Mouse (Mus musculus) testis, adult 2 months (tissue): ENCODE results near the gene Art2b. TPM values are rescaled to one million over a fixed set of nuclear protein-coding genes. Genes with fewer than 3 reads are reported as not detected.
"Not testable (repeated sequence)": the region's sequence is repeated elsewhere in the genome, so short reads cannot be mapped to it uniquely, and the experiment has no call there.

Source experiments
- H3K27ac ChIP-seq: fragments of 200-500 bp; 2 replicates; pipeline ENCODE4 v1.5.1; 2012; ENCODE audit warnings: low read depth, low read length; ENCODE audit not compliant: control insufficient read depth, insufficient read depth
- H3K27me3 ChIP-seq: fragments of 200-500 bp; 2 replicates; pipeline ENCODE4 v1.6.1; 2012; ENCODE audit warnings: mild to moderate bottlenecking, low read length, moderate library complexity; ENCODE audit not compliant: control insufficient read depth, insufficient read depth
- H3K36me3 ChIP-seq: fragments of 200-500 bp; 2 replicates; pipeline ENCODE4 v1.6.1; 2012; ENCODE audit warnings: mild to moderate bottlenecking, low read length; ENCODE audit not compliant: control insufficient read depth, insufficient read depth
- H3K4me1 ChIP-seq: fragments of 200-500 bp; 2 replicates; pipeline ENCODE4 v1.6.1; 2012; ENCODE audit warnings: low read length; ENCODE audit not compliant: control insufficient read depth, insufficient read depth
- H3K4me3 ChIP-seq: fragments of 200-500 bp; 2 replicates; pipeline ENCODE4 v1.5.1; 2012; ENCODE audit warnings: low read depth, mild to moderate bottlenecking, low read length, moderate library complexity, mixed read lengths; ENCODE audit not compliant: control insufficient read depth
- CTCF ChIP-seq: fragments of 200-500 bp; IDR thresholded peaks from 2 replicates; pipeline ENCODE4 v1.5.1; 2012; ENCODE audit warnings: low read depth, mild to moderate bottlenecking, inconsistent platforms, low read length, moderate library complexity; ENCODE audit not compliant: control insufficient read depth, insufficient read depth, insufficient replicate concordance
- POLR2A ChIP-seq: fragments of 200-500 bp; IDR thresholded peaks from 2 replicates; pipeline ENCODE4 v1.6.1; 2012; ENCODE audit warnings: low read depth, mild to moderate bottlenecking, inconsistent platforms, low read length, moderate library complexity; ENCODE audit not compliant: control insufficient read depth
- polyA plus RNA-seq: library from polyadenylated mRNA; depleted of rRNA; stranded (reverse); fragments of >200 nt; gene quantifications from 2 replicates; pipeline ENCODE4 v1.2.3, GENCODE M21; 2012

Gene Art2b
- polyA plus RNA-seq, 1 experiment = 0.04 TPM

DNA sequence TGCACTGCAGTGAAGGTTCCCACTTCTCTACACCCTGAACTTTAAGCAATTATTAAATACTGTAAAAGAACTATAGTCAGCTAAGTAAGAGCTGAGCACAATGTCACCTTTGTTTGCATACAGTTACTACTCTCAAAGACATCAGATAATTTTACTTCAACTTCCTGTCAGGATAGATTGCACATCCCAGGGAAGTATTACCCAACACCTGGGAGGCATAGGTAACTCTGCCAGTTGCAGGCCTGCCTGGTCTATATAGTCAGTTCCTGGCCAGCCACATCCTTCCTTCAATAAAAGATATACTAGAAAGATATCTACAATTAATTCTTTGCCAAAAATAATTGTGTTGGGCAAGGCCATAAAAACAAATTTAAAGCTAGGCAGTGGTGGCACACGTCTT lies 28.0 kb downstream of the Art2b start:
- Histone ChIP-seq H3K27ac (no peak overlapping the region), H3K36me3 (no peaks in the 10 kb centered on the region), H3K4me3 (no peak overlapping the region), H3K4me1 (no peaks in the 10 kb centered on the region), H3K27me3 (no peaks in the 10 kb centered on the region)
- no peak for TF ChIP-seq POLR2A
- TF ChIP-seq CTCF = no peak

DNA sequence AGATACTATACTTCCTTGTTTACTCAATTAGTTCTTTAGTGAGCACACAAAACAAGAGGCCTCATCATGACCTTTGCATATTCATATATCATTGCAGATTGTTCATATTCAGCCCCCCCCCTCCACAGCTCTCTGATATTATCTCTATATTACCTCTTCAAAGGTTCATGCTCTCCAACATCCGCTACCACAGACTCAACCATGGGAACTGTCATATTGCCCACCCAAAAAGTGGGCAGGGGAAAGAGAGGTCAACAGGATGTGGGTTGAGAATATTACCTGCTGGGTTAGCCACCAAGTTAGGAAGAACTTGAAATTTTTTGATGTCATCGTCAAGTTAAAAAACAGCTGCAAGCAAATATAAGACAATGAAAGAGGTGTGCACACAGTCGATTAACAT lies 29.9 kb downstream of the Art2b start:
- not testable (repeated sequence) for H3K27ac ChIP-seq, H3K27me3 ChIP-seq, H3K4me1 ChIP-seq, H3K36me3 ChIP-seq, H3K4me3 ChIP-seq

DNA sequence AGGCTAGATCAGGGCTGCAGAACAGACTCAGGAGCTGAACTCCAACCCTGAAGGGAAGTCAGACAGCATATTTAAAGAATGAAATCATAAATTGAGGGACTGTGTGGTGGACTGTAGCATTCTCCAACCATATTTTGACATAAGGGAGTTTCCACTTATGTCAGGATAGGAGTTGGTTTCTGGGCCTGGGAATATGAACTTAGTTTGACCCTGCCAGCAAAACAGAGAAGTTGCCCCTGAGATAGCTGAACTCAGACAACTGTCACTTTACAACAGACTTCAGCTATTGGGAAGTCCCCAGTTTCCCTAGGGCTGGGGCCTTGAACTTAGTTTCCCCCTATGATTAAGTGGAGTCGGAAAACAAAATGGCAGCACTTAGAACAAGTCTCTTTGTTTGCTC lies 33.9 kb downstream of the Art2b start:
- Histone ChIP-seq H3K36me3 (no peaks in the 10 kb centered on the region), H3K27ac (no peak overlapping the region), H3K4me3 (no peak overlapping the region), H3K4me1 (no peaks in the 10 kb centered on the region), H3K27me3 (no peaks in the 10 kb centered on the region)
- TF ChIP-seq POLR2A (no peak), CTCF (no peak)

DNA sequence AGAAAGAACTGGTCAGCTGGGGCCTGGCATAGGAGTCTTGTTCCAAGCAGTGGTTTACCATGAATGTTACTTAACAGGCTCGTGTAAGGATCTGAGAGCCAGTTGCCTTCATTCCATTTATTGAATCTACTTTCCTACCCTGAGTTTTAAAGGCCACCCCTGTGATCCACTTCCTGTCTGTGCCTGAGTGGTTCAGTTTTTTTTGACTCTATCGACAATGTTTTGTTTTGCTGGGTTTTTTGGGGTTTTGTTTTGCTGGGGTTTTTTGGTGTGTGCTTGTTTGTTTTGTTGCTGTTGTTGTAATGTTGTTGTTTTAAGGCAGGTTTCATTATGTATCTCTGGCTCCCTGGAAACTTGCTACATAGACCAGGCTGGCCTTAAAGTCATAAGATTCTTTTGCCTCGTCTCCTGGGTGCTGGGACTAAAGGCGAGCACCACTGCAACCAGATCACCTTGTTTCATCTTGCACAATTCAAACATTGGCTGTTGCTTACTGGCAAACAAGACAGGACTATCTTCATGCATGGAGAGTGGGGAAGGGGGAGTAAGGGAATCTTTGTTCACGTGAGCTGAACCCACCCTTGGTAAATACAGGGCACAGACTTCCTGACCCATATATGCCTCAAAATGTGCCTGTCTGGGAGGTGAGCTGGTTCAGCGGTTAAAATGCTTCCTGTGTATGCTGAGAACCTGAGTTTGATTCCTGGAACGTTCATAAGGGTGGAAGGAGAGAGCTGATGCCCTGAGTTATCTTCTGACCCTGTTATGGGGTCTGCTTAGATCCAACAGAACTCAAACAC lies 34.5 kb downstream of the Art2b start:
- no peak overlapping the region for H3K27ac ChIP-seq
- H3K27me3 ChIP-seq = no peaks in the 10 kb centered on the region
- H3K4me3 ChIP-seq = no peak overlapping the region
- H3K4me1 ChIP-seq = no peaks in the 10 kb centered on the region
- H3K36me3 ChIP-seq = no peaks in the 10 kb centered on the region
- TF ChIP-seq CTCF (no peak), POLR2A (no peak)

DNA sequence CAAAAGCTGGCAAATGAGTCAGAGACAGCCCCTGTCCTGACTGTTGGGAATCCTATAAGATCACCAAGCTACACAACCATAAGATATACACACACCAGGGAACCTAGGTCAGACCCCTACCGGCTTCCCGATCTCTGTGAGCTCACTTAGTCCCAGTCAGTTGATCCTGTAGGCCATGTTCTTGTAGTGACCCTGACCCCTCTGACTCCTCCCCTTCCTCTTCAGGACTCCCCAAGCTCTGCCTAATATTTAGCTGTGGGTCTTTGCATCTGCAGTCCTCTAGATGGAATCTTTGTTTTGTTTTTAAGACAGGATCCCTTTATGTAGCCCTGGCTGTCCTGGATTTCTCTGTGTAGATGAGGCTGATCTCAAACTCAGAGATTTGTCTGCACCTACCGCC lies 36.1 kb downstream of the Art2b start:
- H3K27me3 ChIP-seq = no peaks in the 10 kb centered on the region
- H3K27ac ChIP-seq = no peak overlapping the region
- H3K36me3 ChIP-seq = no peaks in the 10 kb centered on the region
- H3K4me1 ChIP-seq = no peaks in the 10 kb centered on the region
- TF ChIP-seq CTCF (no peak), POLR2A (no peak)
- H3K4me3 ChIP-seq = no peak overlapping the region

DNA sequence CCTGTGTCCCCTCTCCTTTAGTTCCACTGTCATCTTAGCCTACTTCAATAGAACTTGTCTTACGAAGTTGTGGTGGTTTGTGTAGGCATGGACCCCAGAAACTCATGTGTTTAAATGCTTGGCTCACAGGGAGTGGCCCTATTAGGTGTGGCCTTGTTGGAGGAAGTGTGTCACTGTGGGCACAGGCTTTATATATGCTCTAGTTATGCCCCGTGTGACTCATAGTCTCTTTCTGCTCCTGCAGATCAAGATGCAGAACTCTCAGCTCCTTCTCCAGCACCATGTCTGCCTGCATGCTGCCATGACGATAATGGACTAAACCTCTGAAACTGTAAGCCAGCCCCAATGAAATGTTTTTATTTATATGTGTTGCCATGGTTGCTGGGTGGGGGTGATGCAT lies 37.7 kb downstream of the Art2b start:
- H3K36me3 ChIP-seq = no peaks in the 10 kb centered on the region

DNA sequence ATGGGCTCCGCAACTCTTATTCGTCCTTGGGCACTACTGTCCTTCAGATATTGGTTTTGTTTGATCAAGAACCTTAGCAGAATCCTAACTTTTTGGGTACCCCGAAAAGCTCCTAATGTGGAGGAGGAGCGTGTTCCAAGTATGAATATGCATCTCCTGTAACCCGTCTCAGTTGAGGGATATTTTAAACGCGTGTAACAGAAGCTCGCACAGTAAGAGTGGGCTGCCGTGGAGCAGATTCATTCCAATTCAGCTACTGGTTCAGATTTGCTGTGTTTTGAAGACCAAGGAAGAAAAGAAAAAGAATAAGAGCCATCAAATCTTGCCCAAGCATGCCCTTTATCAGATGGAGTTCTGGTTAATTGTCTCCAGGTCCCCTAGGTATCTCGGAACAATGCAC lies 43.7 kb downstream of the Art2b start:
- Histone ChIP-seq H3K4me1 (0 out of 2 replicates have a peak, but pooled peaks cover 2% of the 10 kb centered on the region), H3K27me3 (no peaks in the 10 kb centered on the region)
- TF ChIP-seq POLR2A (no peak), CTCF (no peak)

More for the DNA sequence above, 37.7 kb downstream of the Art2b start:
- H3K4me3 ChIP-seq = no peak overlapping the region
- TF ChIP-seq CTCF (no peak), POLR2A (no peak)
- no peaks in the 10 kb centered on the region for H3K27me3 ChIP-seq
- H3K4me1 ChIP-seq = no peaks in the 10 kb centered on the region
- no peak overlapping the region for H3K27ac ChIP-seq

More for the DNA sequence above, 43.7 kb downstream of the Art2b start:
- no peak overlapping the region for H3K4me3 ChIP-seq
- no peaks in the 10 kb centered on the region for H3K36me3 ChIP-seq
- no peak overlapping the region for H3K27ac ChIP-seq
